ENCODE assay signal across 11 mouse cellular contexts in the genomic region with DNA sequence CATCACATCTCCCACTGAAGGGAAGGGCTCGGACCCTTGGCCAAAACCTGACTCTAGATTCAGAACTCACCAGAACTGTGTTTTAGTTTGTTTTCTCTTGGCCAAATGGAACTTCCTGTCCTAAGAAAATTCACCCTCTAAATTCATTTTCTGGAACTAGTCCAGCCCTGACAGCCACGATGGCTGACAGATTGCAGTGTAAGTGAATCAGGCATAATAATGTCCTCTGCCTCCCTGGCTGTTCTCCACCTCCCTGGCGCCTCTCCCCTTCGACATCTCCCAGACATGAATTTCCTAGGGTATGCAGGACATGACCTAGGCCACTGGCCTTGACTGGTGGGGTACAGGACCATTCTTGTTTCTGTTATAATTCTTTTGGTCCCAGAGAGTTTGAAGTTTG. TPM values are rescaled to one million over a fixed set of nuclear protein-coding genes. Genes with fewer than 3 reads are reported as not detected.
DNase-seq lines count a peak whose midpoint lies in the region; ATAC-seq and TF ChIP-seq lines count a peak whose summit lies in the region.
"Had no signal": no experiment of that assay in that cellular context is flagged by ENCODE, and none has a peak within 500 bp of the region (broad histone marks: within the 10 kb centered on the region; RNA-seq: fewer than 3 reads in every experiment).

No protein-coding gene starts in this region.

- DNase-seq in embryonic facial prominence, embryonic 10.5 days (ENCODE audit: low spot score), result no peak
- DNase-seq in lung, embryonic 14.5 days, result peak; percentile 89
- DNase-seq in lung, adult 2 months, result no peak
- DNase-seq in cerebellum, adult 9-10 months, result no peak

- H3K4me1 ChIP-seq in embryonic facial prominence, embryonic 15.5 days, result peaks cover 6% of the 10 kb centered on the region; the same call in 1 of the 2 replicates
- 0 out of 2 replicates have a peak, but pooled peaks cover 18% of the 10 kb centered on the region for H3K4me1 ChIP-seq in embryonic facial prominence, embryonic 10.5 days
- H3K4me1 ChIP-seq in lung, embryonic 14.5 days (ENCODE audit: insufficient read depth), result peaks cover 11% of the 10 kb centered on the region
- no peaks in the 10 kb centered on the region; the same call in 1 of the 2 replicates for H3K4me1 ChIP-seq in lung, adult 2 months (ENCODE audit: control insufficient read depth, insufficient read depth, low read length)
- 0 out of 2 replicates have a peak, but pooled peaks cover 6% of the 10 kb centered on the region for H3K4me1 ChIP-seq in kidney, embryonic 14.5 days (ENCODE audit: control insufficient read depth, insufficient read depth, low read length)
- no peaks in the 10 kb centered on the region; the same call in 1 of the 2 replicates for H3K4me1 ChIP-seq in small intestine, adult 2 months (ENCODE audit: control insufficient read depth, insufficient read depth, insufficient read length, low read length)
- no peaks in the 10 kb centered on the region for H3K4me1 ChIP-seq in hindbrain, embryonic 16.5 days (ENCODE audit: control insufficient read depth, insufficient read depth, low read depth, low read length)

- 62% methylated on average over 4 of the region's 4 CpGs for WGBS in embryonic facial prominence, embryonic 15.5 days
- WGBS in embryonic facial prominence, embryonic 10.5 days, result 83% methylated on average over 4 of the region's 4 CpGs
- 38% methylated on average over 4 of the region's 4 CpGs for WGBS in lung, embryonic 14.5 days
- 42% methylated on average over 4 of the region's 4 CpGs for WGBS in lung, adult 2 months
- WGBS in kidney, embryonic 14.5 days, result 39% methylated on average over 4 of the region's 4 CpGs
- 74% methylated on average over 4 of the region's 4 CpGs for WGBS in small intestine, adult 2 months
- 58% methylated on average over 4 of the region's 4 CpGs for WGBS in hindbrain, embryonic 16.5 days

- no peak overlapping the region for H3K4me3 ChIP-seq in embryonic facial prominence, embryonic 15.5 days (replicated peaks)
- H3K4me3 ChIP-seq in embryonic facial prominence, embryonic 10.5 days, result no peak overlapping the region
- H3K4me3 ChIP-seq in lung, embryonic 14.5 days (ENCODE audit: low read depth, low read length), result no peak overlapping the region
- H3K4me3 ChIP-seq in lung, adult 2 months (replicated peaks; ENCODE audit: extremely low read depth, low read depth, low read length), result no peak overlapping the region
- H3K4me3 ChIP-seq in kidney, embryonic 14.5 days (ENCODE audit: low read length), result no peak overlapping the region
- no peak overlapping the region for H3K4me3 ChIP-seq in small intestine, adult 2 months (ENCODE audit: low read depth, low read length)
- no peak overlapping the region for H3K4me3 ChIP-seq in hindbrain, embryonic 16.5 days (ENCODE audit: low read length)
- H3K4me3 ChIP-seq: erythroblast, embryonic 14.5 days; megakaryocyte, embryonic 14.5 days; neural tube, embryonic 15.5 days had no signal

- TF ChIP-seq POLR2A in lung, adult 2 months (IDR thresholded peaks at IDR 0.05; ENCODE audit: borderline replicate concordance, extremely low read depth, low read depth, low read length), result no peak
- no peak for TF ChIP-seq POLR2A in small intestine, adult 2 months (IDR thresholded peaks at IDR 0.05; ENCODE audit: low read depth, low read length)

- H3K27me3 ChIP-seq in embryonic facial prominence, embryonic 15.5 days, result no peaks in the 10 kb centered on the region
- no peaks in the 10 kb centered on the region for H3K27me3 ChIP-seq in embryonic facial prominence, embryonic 10.5 days (replicated peaks; ENCODE audit: low read depth, poor library complexity, severe bottlenecking)
- H3K27me3 ChIP-seq in lung, embryonic 14.5 days (ENCODE audit: insufficient read depth, low read length), result no peaks in the 10 kb centered on the region
- H3K27me3 ChIP-seq in kidney, embryonic 14.5 days (ENCODE audit: control insufficient read depth, insufficient read depth, low read length), result no peaks in the 10 kb centered on the region
- H3K27me3 ChIP-seq in small intestine, adult 2 months (ENCODE audit: control insufficient read depth, insufficient read depth, low read length), result no peaks in the 10 kb centered on the region
- no peaks in the 10 kb centered on the region for H3K27me3 ChIP-seq in hindbrain, embryonic 16.5 days (replicated peaks; ENCODE audit: control insufficient read depth, insufficient read depth, low read length)
- H3K27me3 ChIP-seq: megakaryocyte, embryonic 14.5 days; neural tube, embryonic 15.5 days had no signal

- H3K9ac ChIP-seq in embryonic facial prominence, embryonic 15.5 days, result no peak overlapping the region
- no peak overlapping the region; the same call in 1 of the 2 replicates for H3K9ac ChIP-seq in lung, embryonic 14.5 days
- H3K9ac ChIP-seq in kidney, embryonic 14.5 days (ENCODE audit: low read depth, low read length), result no peak overlapping the region
- no peak overlapping the region for H3K9ac ChIP-seq in hindbrain, embryonic 16.5 days (ENCODE audit: low read depth, low read length)
- H3K9ac ChIP-seq: neural tube, embryonic 15.5 days had no signal

- H3K4me2 ChIP-seq in embryonic facial prominence, embryonic 15.5 days (replicated peaks), result no peak overlapping the region
- no peak overlapping the region for H3K4me2 ChIP-seq in lung, embryonic 14.5 days
- H3K4me2 ChIP-seq in kidney, embryonic 14.5 days (replicated peaks; ENCODE audit: low read depth, low read length), result no peak overlapping the region
- H3K4me2 ChIP-seq in hindbrain, embryonic 16.5 days (ENCODE audit: low read length), result no peak overlapping the region
- H3K4me2 ChIP-seq: neural tube, embryonic 15.5 days had no signal

- no peak for ATAC-seq in embryonic facial prominence, embryonic 15.5 days (ENCODE audit: insufficient number of reproducible peaks, low FRiP score, low TSS enrichment, low read depth)
- peak; percentile 48; the same call in 1 of the 2 replicates for ATAC-seq in lung, embryonic 14.5 days (ENCODE audit: insufficient read depth)
- ATAC-seq in kidney, embryonic 14.5 days (ENCODE audit: low FRiP score, low TSS enrichment), result 0 out of 2 replicates have a peak, but pooled peaks have one; percentile 11
- no peak for ATAC-seq in hindbrain, embryonic 16.5 days

- no peak for TF ChIP-seq CTCF in lung, embryonic 14.5 days (IDR thresholded peaks at IDR 0.05; ENCODE audit: low read depth)
- no peak for TF ChIP-seq CTCF in lung, adult 2 months (IDR thresholded peaks at IDR 0.05; ENCODE audit: insufficient read depth, low read length)
- no peak for TF ChIP-seq CTCF in small intestine, adult 2 months (IDR thresholded peaks at IDR 0.05; ENCODE audit: extremely low read depth, insufficient read length, insufficient replicate concordance, low read depth, low read length)

- no peaks in the 10 kb centered on the region for H3K9me3 ChIP-seq in embryonic facial prominence, embryonic 15.5 days (replicated peaks)
- H3K9me3 ChIP-seq in embryonic facial prominence, embryonic 10.5 days, result no peaks in the 10 kb centered on the region
- no peaks in the 10 kb centered on the region for H3K9me3 ChIP-seq in lung, embryonic 14.5 days (ENCODE audit: low read depth, low read length)
- H3K9me3 ChIP-seq in kidney, embryonic 14.5 days (ENCODE audit: control insufficient read depth, low read length), result no peaks in the 10 kb centered on the region
- H3K9me3 ChIP-seq in hindbrain, embryonic 16.5 days (ENCODE audit: control insufficient read depth, low read length), result no peaks in the 10 kb centered on the region
- H3K9me3 ChIP-seq: megakaryocyte, embryonic 14.5 days; neural tube, embryonic 15.5 days had no signal

- H3K36me3 ChIP-seq in embryonic facial prominence, embryonic 15.5 days, result peaks cover 45% of the 10 kb centered on the region
- H3K36me3 ChIP-seq in embryonic facial prominence, embryonic 10.5 days (replicated peaks), result peaks cover 96% of the 10 kb centered on the region
- peaks cover 79% of the 10 kb centered on the region for H3K36me3 ChIP-seq in lung, embryonic 14.5 days (ENCODE audit: insufficient read depth)
- H3K36me3 ChIP-seq in kidney, embryonic 14.5 days (ENCODE audit: control insufficient read depth, insufficient read depth, low read length), result peaks cover 65% of the 10 kb centered on the region
- H3K36me3 ChIP-seq in small intestine, adult 2 months (ENCODE audit: control insufficient read depth, insufficient read depth, low read length), result peaks cover 10% of the 10 kb centered on the region; the same call in 1 of the 2 replicates
- H3K36me3 ChIP-seq in hindbrain, embryonic 16.5 days (ENCODE audit: control insufficient read depth, insufficient read depth, low read length), result peaks cover 35% of the 10 kb centered on the region

- 0 out of 2 replicates have a peak overlapping the region, but pooled peaks have one; percentile 22 for H3K27ac ChIP-seq in embryonic facial prominence, embryonic 15.5 days (replicated peaks)
- H3K27ac ChIP-seq in embryonic facial prominence, embryonic 10.5 days (replicated peaks), result no peak overlapping the region
- peak overlapping the region; percentile 69; the same call in 1 of the 2 replicates for H3K27ac ChIP-seq in lung, embryonic 14.5 days (ENCODE audit: low read depth)
- peak overlapping the region; percentile 65 for H3K27ac ChIP-seq in kidney, embryonic 14.5 days (ENCODE audit: low read depth, low read length)
- H3K27ac ChIP-seq in small intestine, adult 2 months (ENCODE audit: insufficient read depth, low read depth, low read length), result peak overlapping the region; percentile 35
- no peak overlapping the region for H3K27ac ChIP-seq in hindbrain, embryonic 16.5 days (ENCODE audit: low read depth, low read length)
- H3K27ac ChIP-seq: neural tube, embryonic 15.5 days had no signal

RNA-seq across cellular contexts. Expression of gene Ipo9, which starts 32.0 kb away (rescaled TPM):
- polyA plus RNA-seq in embryonic facial prominence, embryonic 15.5 days (2015; fragmentation: Nextera tagmentation; extraction: Ambion mirVana), result 101 and 105 TPM in 2 replicates
- 182 and 203 TPM in 2 replicates for polyA plus RNA-seq in embryonic facial prominence, embryonic 10.5 days (2016; fragmentation: Nextera tagmentation; extraction: Ambion mirVana)
- 148 and 158 TPM in 2 replicates for polyA plus RNA-seq in lung, embryonic 14.5 days (2014; fragmentation: Nextera tagmentation; extraction: Ambion mirVana)
- polyA plus RNA-seq in lung, adult 2 months (2012; rRNA removed), result 59.0 and 68.2 TPM in 2 replicates
- polyA plus RNA-seq in kidney, embryonic 14.5 days (2014; fragmentation: Nextera tagmentation; extraction: Ambion mirVana), result 160 and 176 TPM in 2 replicates
- 20.8 and 28.8 TPM in 2 replicates for polyA plus RNA-seq in small intestine, adult 2 months (2012; rRNA removed)
- polyA plus RNA-seq in hindbrain, embryonic 16.5 days (2015; fragmentation: Nextera tagmentation; extraction: Ambion mirVana), result 102 and 109 TPM in 2 replicates

Comparison
In these comparisons a context has a peak if more than half of its experiments do, and no peak if none do; other contexts are left out.
1. H3K27ac ChIP-seq: peak in embryonic facial prominence, embryonic 15.5 days (single experiment), lung, embryonic 14.5 days (single experiment), kidney, embryonic 14.5 days (single experiment) and small intestine, adult 2 months (single experiment); none in embryonic facial prominence, embryonic 10.5 days (single experiment) and hindbrain, embryonic 16.5 days (single experiment).
2. ATAC-seq: peak in lung, embryonic 14.5 days (single experiment) and kidney, embryonic 14.5 days (single experiment); none in embryonic facial prominence, embryonic 15.5 days (single experiment) and hindbrain, embryonic 16.5 days (single experiment).